Mouse (Mus musculus) myocyte (in vitro differentiated cells): ENCODE results near the gene Tpm4. TPM values are rescaled to one million over a fixed set of nuclear protein-coding genes. Genes with fewer than 3 reads are reported as not detected.

Experiments
- H3K27me3 ChIP-seq: one replicate; pipeline ENCODE4 v1.6.1; 2011; ENCODE audit not compliant: control insufficient read depth, insufficient read depth, insufficient read length
- H3K36me3 ChIP-seq: one replicate; pipeline ENCODE4 v1.6.1; 2011; ENCODE audit not compliant: control insufficient read depth, insufficient read depth
- H3K4me2 ChIP-seq: one replicate; pipeline ENCODE4 v1.6.1; 2011; ENCODE audit warnings: low read depth, control low read depth
- H3K4me3 ChIP-seq: one replicate; pipeline ENCODE4 v1.5.1; 2011; ENCODE audit warnings: mild to moderate bottlenecking, control low read depth, moderate library complexity
- H3K79me2 ChIP-seq: one replicate; pipeline ENCODE4 v1.6.1; 2011; ENCODE audit not compliant: control insufficient read depth, insufficient read depth
- H3ac ChIP-seq: one replicate; pipeline ENCODE4 v1.6.1; 2011; ENCODE audit not compliant: control insufficient read depth, insufficient read length
- CEBPB ChIP-seq: IDR thresholded peaks from 2 replicates; pipeline ENCODE4 v1.6.1; 2011; ENCODE audit warnings: mild to moderate bottlenecking, moderate library complexity; ENCODE audit not compliant: poor library complexity, insufficient read depth, severe bottlenecking
- E2F4 ChIP-seq: IDR thresholded peaks from one replicate; pipeline ENCODE4 v1.6.1; 2011; ENCODE audit warnings: mild to moderate bottlenecking, control low read depth, moderate library complexity; ENCODE audit not compliant: insufficient read depth
- MAX ChIP-seq: IDR thresholded peaks from one replicate; pipeline ENCODE4 v1.6.1; 2011; ENCODE audit warnings: low read depth, mild to moderate bottlenecking, control low read depth
- MYOD1 ChIP-seq, 3 experiments: IDR thresholded peaks; one replicate each; pipeline ENCODE4 v1.6.1; 2011; ENCODE audit warnings: control low read depth in 2 of 3, low read depth in 2 of 3, mild to moderate bottlenecking in 2 of 3, moderate library complexity in 1 of 3; ENCODE audit not compliant: insufficient read length in 2 of 3, control insufficient read depth in 1 of 3
- MYOG ChIP-seq, 3 experiments: IDR thresholded peaks; one replicate each; pipeline ENCODE4 v1.6.1; 2011; ENCODE audit warnings: control low read depth in 2 of 3, low read depth in 2 of 3, mild to moderate bottlenecking in 2 of 3; ENCODE audit not compliant: insufficient read length in 2 of 3, control insufficient read depth in 1 of 3, insufficient read depth in 1 of 3
- POLR2A ChIP-seq: IDR thresholded peaks from one replicate; pipeline ENCODE4 v1.6.1; 2011; ENCODE audit warnings: low read depth, mild to moderate bottlenecking, control low read depth, moderate library complexity; ENCODE audit not compliant: insufficient read length
- POLR2AphosphoS2 ChIP-seq: IDR thresholded peaks from one replicate; pipeline ENCODE4 v1.6.1; 2011; ENCODE audit warnings: low read depth, control low read depth; ENCODE audit not compliant: insufficient read length
- REST ChIP-seq: IDR thresholded peaks from one replicate; pipeline ENCODE4 v1.6.1; 2011; ENCODE audit warnings: mild to moderate bottlenecking, control low read depth, moderate library complexity; ENCODE audit not compliant: insufficient read depth, insufficient read length
- SRF ChIP-seq: IDR thresholded peaks from one replicate; pipeline ENCODE4 v1.6.1; 2011; ENCODE audit warnings: low read depth; ENCODE audit not compliant: control insufficient read depth, insufficient read length
- TCF12 ChIP-seq: IDR thresholded peaks from one replicate; pipeline ENCODE4 v1.6.1; 2011; ENCODE audit warnings: mild to moderate bottlenecking, control low read depth; ENCODE audit not compliant: poor library complexity, insufficient read depth, severe bottlenecking
- TCF3 ChIP-seq: IDR thresholded peaks from one replicate; pipeline ENCODE4 v1.6.1; 2011; ENCODE audit warnings: low read depth, control low read depth; ENCODE audit not compliant: insufficient read length
- USF1 ChIP-seq: IDR thresholded peaks from one replicate; pipeline ENCODE4 v1.6.1; 2011; ENCODE audit warnings: low read depth, mild to moderate bottlenecking, control low read depth, moderate library complexity
- polyA plus RNA-seq: library from polyadenylated mRNA; unstranded; fragments of >200 nt; fragmentation: generic; extraction: Trizol; gene quantifications from one replicate; pipeline ENCODE4 v1.2.1, GENCODE M21; 2012; ENCODE audit warnings: missing spikeins

Gene Tpm4
- polyA plus RNA-seq, 1 experiment: 205 TPM

GRCm38 (mm10) chr8:72127834-72128233, 6.9 kb upstream of the Tpm4 start:
- TF ChIP-seq E2F4 (no peak), MAX (no peak), MYOG (IDR thresholded peaks at IDR 0.05; ENCODE audit: control insufficient read depth in 1 of 3, insufficient read depth in 1 of 3, insufficient read length in 2 of 3, low read depth in 2 of 3) (no peak), TCF12 (no peak), SRF (no peak), REST (no peak), TCF3 (no peak), MYOD1 (IDR thresholded peaks at IDR 0.05; ENCODE audit: control insufficient read depth in 1 of 3, insufficient read length in 2 of 3, low read depth in 2 of 3) (no peak), POLR2A (no peak), CEBPB (no peak), POLR2AphosphoS2 (no peak), USF1 (no peak)
- Histone ChIP-seq H3ac (no peak overlapping the region), H3K4me2 (no peak overlapping the region), H3K4me3 (no peak overlapping the region), H3K79me2 (no peaks in the 10 kb centered on the region), H3K36me3 (no peaks in the 10 kb centered on the region), H3K27me3 (no peaks in the 10 kb centered on the region)

GRCm38 (mm10) chr8:72131251-72131650, 3.5 kb upstream of the Tpm4 start:
- H3K36me3 ChIP-seq: no peaks in the 10 kb centered on the region
- no peak overlapping the region for H3ac ChIP-seq
- no peaks in the 10 kb centered on the region for H3K27me3 ChIP-seq
- H3K4me2 ChIP-seq: no peak overlapping the region
- no peak for TF ChIP-seq SRF
- TF ChIP-seq MAX: no peak
- TF ChIP-seq MYOG (IDR thresholded peaks at IDR 0.05; ENCODE audit: control insufficient read depth in 1 of 3, insufficient read depth in 1 of 3, insufficient read length in 2 of 3, low read depth in 2 of 3): no peak
- no peak for TF ChIP-seq POLR2A
- no peak for TF ChIP-seq POLR2AphosphoS2
- no peak for TF ChIP-seq REST
- TF ChIP-seq TCF3: no peak
- TF ChIP-seq CEBPB: no peak
- TF ChIP-seq USF1: no peak
- TF ChIP-seq E2F4: no peak
- no peak for TF ChIP-seq MYOD1 (IDR thresholded peaks at IDR 0.05; ENCODE audit: control insufficient read depth in 1 of 3, insufficient read length in 2 of 3, low read depth in 2 of 3)
- TF ChIP-seq TCF12: no peak
- H3K4me3 ChIP-seq: no peak overlapping the region
- H3K79me2 ChIP-seq: peaks cover 5% of the 10 kb centered on the region

- no peak for TF ChIP-seq SRF
- no peak overlapping the region for H3K4me2 ChIP-seq
Measured at GRCm38 (mm10) chr8:72131901-72132300, 2.9 kb upstream of the Tpm4 start.

GRCm38 (mm10) chr8:72132417-72132816, 2.4 kb upstream of the Tpm4 start:
- Histone ChIP-seq H3K4me2 (no peak overlapping the region), H3K27me3 (no peaks in the 10 kb centered on the region), H3ac (no peak overlapping the region), H3K79me2 (peaks cover 16% of the 10 kb centered on the region), H3K36me3 (no peaks in the 10 kb centered on the region), H3K4me3 (no peak overlapping the region)
- TF ChIP-seq MYOD1 (IDR thresholded peaks at IDR 0.05; ENCODE audit: control insufficient read depth in 1 of 3, insufficient read length in 2 of 3, low read depth in 2 of 3): no peak
- TF ChIP-seq SRF: no peak
- TF ChIP-seq TCF12: no peak

More at GRCm38 (mm10) chr8:72131901-72132300, 2.9 kb upstream of the Tpm4 start:
- H3K4me3 ChIP-seq: no peak overlapping the region
- H3K36me3 ChIP-seq: no peaks in the 10 kb centered on the region
- H3ac ChIP-seq: no peak overlapping the region
- H3K79me2 ChIP-seq: peaks cover 11% of the 10 kb centered on the region
- H3K27me3 ChIP-seq: no peaks in the 10 kb centered on the region

GRCm38 (mm10) chr8:72132891-72133290, 1.9 kb upstream of the Tpm4 start:
- TF ChIP-seq MYOD1 (IDR thresholded peaks at IDR 0.05; ENCODE audit: control insufficient read depth in 1 of 3, insufficient read length in 2 of 3, low read depth in 2 of 3): peak in 1 of 3 experiments; percentile 20
- TF ChIP-seq TCF3: no peak
- no peak for TF ChIP-seq POLR2AphosphoS2
- peaks cover 21% of the 10 kb centered on the region for H3K79me2 ChIP-seq
- H3ac ChIP-seq: no peak overlapping the region
- H3K36me3 ChIP-seq: no peaks in the 10 kb centered on the region
- H3K4me3 ChIP-seq: no peak overlapping the region
- H3K27me3 ChIP-seq: no peaks in the 10 kb centered on the region
- no peak overlapping the region for H3K4me2 ChIP-seq

- no peak for TF ChIP-seq USF1
- no peak for TF ChIP-seq TCF3
- TF ChIP-seq MAX: no peak
- no peak for TF ChIP-seq REST
- no peak for TF ChIP-seq TCF12
- TF ChIP-seq MYOG (IDR thresholded peaks at IDR 0.05; ENCODE audit: control insufficient read depth in 1 of 3, insufficient read depth in 1 of 3, insufficient read length in 2 of 3, low read depth in 2 of 3): no peak
- TF ChIP-seq SRF: no peak
- no peak for TF ChIP-seq POLR2AphosphoS2
- no peak for TF ChIP-seq CEBPB
- no peak for TF ChIP-seq E2F4
- no peak for TF ChIP-seq MYOD1 (IDR thresholded peaks at IDR 0.05; ENCODE audit: control insufficient read depth in 1 of 3, insufficient read length in 2 of 3, low read depth in 2 of 3)
- TF ChIP-seq POLR2A: no peak
- Histone ChIP-seq H3ac (no peak overlapping the region), H3K36me3 (peaks cover 1% of the 10 kb centered on the region), H3K27me3 (no peaks in the 10 kb centered on the region), H3K4me3 (no peak overlapping the region), H3K79me2 (peaks cover 27% of the 10 kb centered on the region), H3K4me2 (no peak overlapping the region)
Measured at GRCm38 (mm10) chr8:72133507-72133906, 1.3 kb upstream of the Tpm4 start.
